Mouse (Mus musculus): Measurements from ENCODE around the gene Gucy1a1. TPM values are rescaled to one million over a fixed set of nuclear protein-coding genes. Genes with fewer than 3 reads are reported as not detected.

Gene Gucy1a1
- polyA plus RNA-seq (2017; shearing (Covaris generic)): 18.2 TPM

DNA sequence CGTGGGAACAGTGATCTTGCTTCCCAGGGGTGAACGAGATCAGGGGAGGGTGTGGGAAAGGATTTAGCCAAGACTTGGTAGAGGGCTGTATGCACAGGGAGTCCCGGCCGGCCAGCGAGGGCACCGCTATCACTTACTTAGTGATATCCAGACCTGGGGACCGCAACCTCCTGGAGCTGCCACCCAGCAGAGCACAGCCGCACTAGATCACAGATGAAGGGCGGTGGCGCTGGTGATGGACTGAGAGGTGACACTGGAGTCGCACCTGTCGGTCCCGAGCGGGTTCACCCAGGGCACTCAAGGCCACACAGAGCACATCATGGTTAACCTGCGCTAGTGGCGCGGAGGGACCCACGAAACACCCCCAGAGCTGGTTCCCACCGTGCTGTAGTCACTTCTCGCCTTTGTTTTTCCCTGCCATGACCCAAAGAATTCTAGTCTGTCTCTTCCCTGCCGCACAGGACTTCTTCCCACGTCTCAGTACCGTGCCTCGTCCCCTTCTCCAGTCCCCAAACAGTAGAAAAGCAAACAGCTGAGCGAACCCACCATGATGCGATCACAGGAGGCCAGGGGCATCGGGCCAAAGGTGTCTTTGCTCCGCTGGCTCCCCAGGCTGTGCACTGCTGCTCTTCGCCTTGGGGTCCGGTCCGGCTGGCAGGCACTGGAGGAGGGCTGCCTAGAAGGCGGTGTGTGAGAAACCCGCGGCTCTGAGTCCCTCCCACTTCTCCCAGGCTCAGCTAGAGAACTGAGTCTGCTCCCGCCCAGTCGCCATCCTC, at the start of gene Gucy1a1:
Gene Gucy1a1 (minus strand): TSS at position 664 of the 776 bp plus-strand sequence.

DNA sequence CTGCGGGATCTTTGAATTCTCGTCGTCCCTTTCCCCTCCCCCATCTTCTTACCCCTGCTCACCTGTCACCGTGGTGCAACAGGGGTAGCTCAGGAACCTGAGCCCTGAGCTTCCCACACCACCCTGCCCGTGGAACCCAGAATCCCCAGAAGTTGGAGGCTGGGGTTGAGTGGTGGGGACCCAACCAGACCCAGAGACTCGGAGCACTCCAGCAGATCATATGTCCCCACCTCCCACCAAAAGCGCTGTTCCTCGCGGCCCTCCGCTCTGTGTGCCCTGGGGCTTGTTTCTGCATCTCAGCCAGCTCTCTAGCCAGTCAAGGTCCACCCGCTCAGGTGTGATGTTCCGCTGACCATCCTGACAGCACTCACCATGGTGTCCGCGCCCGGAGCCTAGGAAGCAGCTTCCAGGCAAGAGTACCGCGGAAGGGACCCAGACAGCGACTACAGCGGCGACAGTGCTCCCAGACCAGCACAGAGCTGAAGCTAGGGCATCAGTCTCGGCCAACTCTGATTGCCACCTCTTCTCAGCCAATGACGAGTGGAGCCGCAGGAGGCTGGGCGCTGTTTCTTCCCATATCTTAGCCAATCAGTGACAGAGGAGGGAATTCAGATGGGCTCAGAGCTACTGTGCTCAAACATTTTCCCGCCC, 71.3 kb downstream of the Gucy1a1 start, which contains the start of gene Gucy1b1:
Gene Gucy1b1 (minus strand): TSS at position 489 of the 651 bp plus-strand sequence.

Other genes with a start within 250 kb of the Gucy1a1 start
- gene Ctso, start 213.2 kb downstream of the Gucy1a1 start, polyA plus RNA-seq (2017; shearing (Covaris generic)): 68.8 TPM
- 0.59 TPM for gene Tdo2, start 169.6 kb downstream of the Gucy1a1 start, polyA plus RNA-seq (2017; shearing (Covaris generic))
- not detected for gene Asic5, start 163.5 kb downstream of the Gucy1a1 start, polyA plus RNA-seq (2017; shearing (Covaris generic))
- 3.0 TPM for gene Gucy1b1, start 71.1 kb downstream of the Gucy1a1 start, polyA plus RNA-seq (2017; shearing (Covaris generic))
- 0.92 TPM for gene Map9, start 212.3 kb upstream of the Gucy1a1 start, polyA plus RNA-seq (2017; shearing (Covaris generic))

All from activated CD4-positive, CD25-positive, alpha-beta regulatory T cell, adult 9 weeks (primary cell).